Mouse (Mus musculus) megakaryocyte, embryonic 14.5 days (primary cell): ENCODE data around the gene Itpk1.

Experiments
- FLI1 ChIP-seq: IDR thresholded peaks from 2 replicates; pipeline ENCODE4 v1.6.1; 2012; ENCODE audit warnings: low read length, inconsistent platforms, mixed read lengths
- GATA1 ChIP-seq: IDR thresholded peaks from 3 replicates; pipeline ENCODE4 v1.6.1; 2012; ENCODE audit warnings: mixed read lengths, low read length, inconsistent platforms, borderline replicate concordance

DNA sequence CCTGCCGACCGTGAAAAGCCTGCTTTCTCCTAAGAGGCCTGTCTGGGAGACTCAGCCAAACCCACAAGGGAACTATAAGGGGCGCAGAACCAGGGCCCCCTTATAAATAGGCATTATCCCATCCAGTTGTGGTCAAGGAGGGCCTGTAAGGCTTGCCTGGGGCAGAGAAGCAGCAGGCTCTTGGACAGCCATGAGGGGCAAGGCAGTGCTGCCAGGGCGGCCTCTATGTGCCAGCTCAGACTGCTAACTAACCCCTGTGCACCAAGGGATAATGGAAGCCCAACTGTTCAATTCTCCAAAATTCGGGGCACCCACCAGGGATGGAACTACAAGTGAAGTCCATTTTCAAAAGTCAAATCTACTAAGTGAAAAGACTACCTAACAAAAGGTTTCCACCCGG lies 1.3 kb downstream of the Itpk1 start:
- TF ChIP-seq GATA1: no peak
- TF ChIP-seq FLI1: no peak
